Comparison of ENCODE assay signal across 8 mouse cellular contexts in genomic region chr7:64873266-64873665, GRCm38 (mm10). TPM values are rescaled to one million over a fixed set of nuclear protein-coding genes. Genes with fewer than 3 reads are reported as not detected.
DNase-seq lines count a peak whose midpoint lies in the region; ATAC-seq and TF ChIP-seq lines count a peak whose summit lies in the region.

No protein-coding gene starts in this region.

- H3K27ac ChIP-seq in gastrocnemius, adult 2 months = peak overlapping the region; percentile 92
- H3K27ac ChIP-seq in heart, postnatal 0 days (ENCODE audit: low read depth) = no peak overlapping the region; the same call in 1 of the 2 replicates
- no peak overlapping the region for H3K27ac ChIP-seq in liver, embryonic 15.5 days (replicated peaks)

- H3K9ac ChIP-seq in heart, postnatal 0 days (replicated peaks; ENCODE audit: low read depth, low read length) = no peak overlapping the region
- H3K9ac ChIP-seq in liver, embryonic 15.5 days = peak overlapping the region; percentile 89; the same call in 1 of the 2 replicates

- peak overlapping the region; percentile 92 for H3K4me3 ChIP-seq in gastrocnemius, adult 2 months
- H3K4me3 ChIP-seq in E14TG2a.4 (replicated peaks; ENCODE audit: low read length) = peak overlapping the region; percentile 97
- H3K4me3 ChIP-seq in heart, postnatal 0 days (ENCODE audit: low read depth, low read length) = peak overlapping the region; percentile 85
- peak overlapping the region; percentile 91 for H3K4me3 ChIP-seq in liver, embryonic 15.5 days (replicated peaks)

- peak overlapping the region; percentile 79 for H3K4me2 ChIP-seq in heart, postnatal 0 days (ENCODE audit: low read depth, low read length)
- H3K4me2 ChIP-seq in liver, embryonic 15.5 days = peak overlapping the region; percentile 82

- H3K4me1 ChIP-seq in E14TG2a.4 (replicated peaks; ENCODE audit: low read depth, low read length) = peaks cover 43% of the 10 kb centered on the region
- H3K4me1 ChIP-seq in heart, postnatal 0 days (ENCODE audit: control insufficient read depth, insufficient read depth) = peaks cover 11% of the 10 kb centered on the region
- H3K4me1 ChIP-seq in liver, embryonic 15.5 days (replicated peaks) = peaks cover 24% of the 10 kb centered on the region

- 0 out of 2 replicates have a peak, but pooled peaks have one; percentile 1 for ATAC-seq in heart, postnatal 0 days (ENCODE audit: insufficient read depth, low read depth)
- ATAC-seq in liver, embryonic 15.5 days (ENCODE audit: insufficient read depth) = no peak

- no peak for DNase-seq in gastrocnemius, adult 2 months
- DNase-seq in gastrocnemius, adult 18-20 months (ENCODE audit: low spot score) = no peak
- DNase-seq in heart, postnatal 0 days (ENCODE audit: low spot score) = no peak
- DNase-seq in frontal cortex, adult 2 months (ENCODE audit: extremely low spot score in 1 of 2, low spot score in 1 of 2) = no peak
- DNase-seq in adrenal gland, adult (ENCODE audit: inconsistent age in 2 of 2, low spot score in 1 of 2) = no peak
- DNase-seq in layer of hippocampus, postnatal 25 days (ENCODE audit: extremely low spot score in 1 of 2, low spot score in 1 of 2) = no peak

- H3K27me3 ChIP-seq in E14TG2a.4 (ENCODE audit: insufficient read depth, low read length) = peaks cover 3% of the 10 kb centered on the region; the same call in 1 of the 2 replicates
- no peaks in the 10 kb centered on the region for H3K27me3 ChIP-seq in heart, postnatal 0 days (ENCODE audit: control insufficient read depth, insufficient read depth, low read length)
- no peaks in the 10 kb centered on the region for H3K27me3 ChIP-seq in liver, embryonic 15.5 days

- H3K36me3 ChIP-seq in E14TG2a.4 (ENCODE audit: insufficient read depth, low read length) = peaks cover 17% of the 10 kb centered on the region
- H3K36me3 ChIP-seq in heart, postnatal 0 days (replicated peaks; ENCODE audit: control insufficient read depth, insufficient read depth, low read length) = no peaks in the 10 kb centered on the region
- no peaks in the 10 kb centered on the region for H3K36me3 ChIP-seq in liver, embryonic 15.5 days (replicated peaks)

- TF ChIP-seq EP300 in heart, postnatal 0 days (IDR thresholded peaks at IDR 0.05; ENCODE audit: low read depth) = no peak

- TF ChIP-seq CTCF in gastrocnemius, adult 2 months (IDR thresholded peaks at IDR 0.05) = no peak
- TF ChIP-seq CTCF in E14TG2a.4 (conservative IDR thresholded peaks at IDR 0.05; ENCODE audit: low read length) = no peak
- TF ChIP-seq CTCF in heart, postnatal 0 days (IDR thresholded peaks at IDR 0.05; ENCODE audit: low read depth) = no peak

- WGBS in heart, postnatal 0 days = 37% methylated on average over 11 of the region's 11 CpGs
- 34% methylated on average over 11 of the region's 11 CpGs for WGBS in liver, embryonic 15.5 days (ENCODE audit: insufficient replicate concordance)

- intact Hi-C loops in gastrocnemius, adult 2 months (cut with DNase I) = no loop called here

- H3K9me3 ChIP-seq in E14TG2a.4 (ENCODE audit: low read length) = no peaks in the 10 kb centered on the region
- H3K9me3 ChIP-seq in heart, postnatal 0 days (replicated peaks; ENCODE audit: control insufficient read depth, low read length) = no peaks in the 10 kb centered on the region
- no peaks in the 10 kb centered on the region for H3K9me3 ChIP-seq in liver, embryonic 15.5 days (replicated peaks)

RNA-seq across cellular contexts. Expression of gene Nsmce3, which starts 0.5 kb away (rescaled TPM):
- total RNA-seq in gastrocnemius, adult 2 months (2021) = 1 to 10 TPM; 2.2 to 2.7 TPM
- 1 to 10 TPM; 2.5 to 2.6 TPM for total RNA-seq in gastrocnemius, adult 18-20 months (2021)
- 9.7 and 11.4 TPM in 2 replicates for total RNA-seq in heart, postnatal 0 days (2014; rRNA removed; ENCODE audit: low replicate concordance)
- polyA plus RNA-seq in heart, postnatal 0 days (2015; fragmentation: Nextera tagmentation; extraction: Ambion mirVana) = 6.6 and 6.7 TPM in 2 replicates
- polyA plus RNA-seq in liver, embryonic 15.5 days (2015; fragmentation: Nextera tagmentation; extraction: Ambion mirVana) = 5.0 and 5.2 TPM in 2 replicates
- 7.0 and 7.5 TPM in 2 replicates for polyA plus RNA-seq in frontal cortex, adult 2 months (2012; rRNA removed)
- total RNA-seq in layer of hippocampus, postnatal 25 days (2021) = 10 to 100 TPM; 18.2 to 19.3 TPM
